Mouse (Mus musculus) liver, embryonic 15.5 days (tissue): ENCODE data around the gene Heg1. TPM values are rescaled to one million over a fixed set of nuclear protein-coding genes. Genes with fewer than 3 reads are reported as not detected.

Experiments
- ATAC-seq: fragments of 200-750 bp; cut with Nextera tagmentation; 2 replicates; pipeline ENCODE4 v1.8.0; 2017; ENCODE audit warnings: moderate number of reproducible peaks, mild to moderate bottlenecking, moderate library complexity; ENCODE audit not compliant: insufficient read depth
- H3K27ac ChIP-seq: fragments of 300-500 bp; sonication (generic); replicated peaks from 2 replicates; pipeline ENCODE4 v1.5.1; 2015; ENCODE audit warnings: mild to moderate bottlenecking, inconsistent platforms
- H3K27me3 ChIP-seq: fragments of 300-500 bp; sonication (generic); 2 replicates; pipeline ENCODE4 v1.6.1; 2015; ENCODE audit warnings: mild to moderate bottlenecking, inconsistent platforms
- H3K36me3 ChIP-seq: fragments of 300-500 bp; sonication (generic); replicated peaks from 2 replicates; pipeline ENCODE4 v1.6.1; 2015; ENCODE audit warnings: moderate library complexity, mild to moderate bottlenecking, inconsistent platforms
- H3K4me1 ChIP-seq: fragments of 300-500 bp; sonication (generic); replicated peaks from 2 replicates; pipeline ENCODE4 v1.6.1; 2015; ENCODE audit warnings: inconsistent platforms
- H3K4me2 ChIP-seq: fragments of 300-500 bp; sonication (generic); 2 replicates; pipeline ENCODE4 v1.6.1; 2015; ENCODE audit warnings: moderate library complexity, mild to moderate bottlenecking, inconsistent platforms
- H3K4me3 ChIP-seq: fragments of 300-500 bp; sonication (generic); replicated peaks from 2 replicates; pipeline ENCODE4 v1.5.1; 2015; ENCODE audit warnings: mild to moderate bottlenecking, inconsistent platforms
- H3K9ac ChIP-seq: fragments of 300-500 bp; sonication (generic); 2 replicates; pipeline ENCODE4 v1.6.1; 2015; ENCODE audit warnings: moderate library complexity, mild to moderate bottlenecking, inconsistent platforms
- H3K9me3 ChIP-seq: fragments of 300-500 bp; sonication (generic); replicated peaks from 2 replicates; pipeline ENCODE4 v1.6.1; 2016; ENCODE audit warnings: inconsistent platforms
- WGBS: fragments of 180-500 bp; shearing (Covaris S2); methylation state at CpG from one replicate; pipeline ENCODE4 v1.1.7; 2015; ENCODE audit warnings: mixed read lengths; ENCODE audit not compliant: insufficient replicate concordance; 5-methylcytosine and 5-hydroxymethylcytosine counted together
- polyA plus RNA-seq: library from polyadenylated mRNA; unstranded; fragments of >200 nt; fragmentation: Nextera tagmentation; extraction: Ambion mirVana; gene quantifications from 2 replicates; pipeline ENCODE4 v1.2.1, GENCODE M21; 2015

Heg1 gene
- polyA plus RNA-seq, 1 experiment from 2014 or later, result 4.9 TPM

- no peaks in the 10 kb centered on the region for H3K27me3 ChIP-seq
- no peaks in the 10 kb centered on the region for H3K9me3 ChIP-seq
- H3K4me3 ChIP-seq, result no peak overlapping the region
- no peak overlapping the region for H3K9ac ChIP-seq
- H3K27ac ChIP-seq, result no peak overlapping the region
- no peak for ATAC-seq
- no peaks in the 10 kb centered on the region for H3K36me3 ChIP-seq
- no peak overlapping the region for H3K4me2 ChIP-seq
- WGBS, result 67% methylated on average over 4 of the region's 4 CpGs
- no peaks in the 10 kb centered on the region for H3K4me1 ChIP-seq
Measured at GRCm38 (mm10) chr16:33666985-33667538, 17.1 kb upstream of the Heg1 start.

DNA sequence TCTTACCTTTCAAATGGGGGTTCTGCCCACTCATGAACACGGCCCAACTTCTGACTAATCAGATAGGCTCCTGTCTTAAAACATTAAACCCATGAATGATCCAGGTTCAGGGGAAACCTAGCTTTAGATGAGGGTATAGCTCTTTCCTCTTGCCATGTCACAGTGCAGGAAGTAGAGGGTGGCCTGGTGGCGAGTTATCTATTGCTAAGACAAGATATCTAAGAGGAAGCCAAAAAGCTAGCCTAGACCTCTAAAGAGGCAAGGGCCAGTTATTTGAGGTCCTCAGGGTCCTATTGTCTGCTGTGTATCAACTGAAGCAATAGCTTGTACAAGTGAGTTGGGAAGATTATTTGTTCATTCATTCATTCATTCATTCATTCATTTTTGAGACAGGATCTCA is 15.7 kb upstream of the Heg1 start:
- Histone ChIP-seq H3K9ac (no peak overlapping the region), H3K4me1 (no peaks in the 10 kb centered on the region), H3K9me3 (no peaks in the 10 kb centered on the region), H3K27ac (no peak overlapping the region), H3K27me3 (no peaks in the 10 kb centered on the region), H3K4me3 (no peak overlapping the region), H3K36me3 (no peaks in the 10 kb centered on the region), H3K4me2 (no peak overlapping the region)
- no peak for ATAC-seq
- WGBS, result 36% methylated on average over 2 of the region's 2 CpGs

DNA sequence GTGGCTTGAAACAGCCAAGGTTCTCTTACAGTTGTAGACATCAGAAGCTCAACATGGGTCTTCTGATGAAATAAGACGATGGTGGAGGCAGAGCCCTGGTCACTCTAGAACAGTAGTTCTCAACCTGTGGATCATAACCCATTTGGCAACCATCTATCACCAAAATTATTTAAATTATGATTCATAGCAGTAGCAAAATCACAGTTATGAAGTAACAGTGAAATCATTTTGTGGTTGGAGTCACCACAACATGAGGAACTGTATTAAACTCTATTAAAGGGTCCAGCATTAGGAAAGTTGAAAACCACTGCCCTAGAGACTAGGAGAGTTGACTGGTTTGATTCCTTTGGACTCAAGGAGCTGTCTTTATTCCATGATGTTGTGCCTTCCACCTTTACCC is 15.1 kb upstream of the Heg1 start:
- Histone ChIP-seq H3K36me3 (no peaks in the 10 kb centered on the region), H3K27ac (no peak overlapping the region), H3K9me3 (no peaks in the 10 kb centered on the region), H3K27me3 (no peaks in the 10 kb centered on the region), H3K4me2 (no peak overlapping the region), H3K4me3 (no peak overlapping the region), H3K9ac (no peak overlapping the region), H3K4me1 (no peaks in the 10 kb centered on the region)
- 66% methylated on average over 1 of the region's 1 CpGs for WGBS
- no peak for ATAC-seq

GRCm38 (mm10) chr16:33670340-33670739 is 13.8 kb upstream of the Heg1 start:
- ATAC-seq, result no peak
- H3K9me3 ChIP-seq, result no peaks in the 10 kb centered on the region
- 69% methylated on average over 3 of the region's 3 CpGs for WGBS
- H3K4me3 ChIP-seq, result no peak overlapping the region
- no peaks in the 10 kb centered on the region for H3K36me3 ChIP-seq
- H3K4me2 ChIP-seq, result no peak overlapping the region
- H3K27ac ChIP-seq, result no peak overlapping the region
- no peaks in the 10 kb centered on the region for H3K27me3 ChIP-seq
- no peak overlapping the region for H3K9ac ChIP-seq
- no peaks in the 10 kb centered on the region for H3K4me1 ChIP-seq

DNA sequence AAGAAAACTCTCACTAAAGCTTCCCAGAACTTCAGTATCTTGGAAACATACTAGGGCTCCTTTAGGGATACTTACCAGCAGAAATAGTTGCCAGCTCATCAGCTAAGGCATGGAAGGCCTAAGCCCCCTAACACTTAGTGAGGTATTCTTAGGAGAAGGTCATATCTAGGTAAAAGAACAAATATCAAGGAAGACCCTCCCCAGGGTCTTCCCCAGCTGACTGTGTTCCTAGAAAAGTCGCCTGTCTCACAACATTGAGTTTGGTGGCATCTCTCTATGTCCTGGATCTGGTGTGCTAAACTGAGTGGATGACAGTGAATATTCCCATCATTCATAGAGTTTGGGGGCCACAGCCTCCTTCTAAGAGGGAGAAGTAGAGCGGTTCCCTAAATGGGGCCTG is 13.2 kb upstream of the Heg1 start:
- H3K4me2 ChIP-seq, result no peak overlapping the region
- ATAC-seq, result no peak
- H3K9ac ChIP-seq, result no peak overlapping the region
- 64% methylated on average over 2 of the region's 2 CpGs for WGBS
- H3K36me3 ChIP-seq, result no peaks in the 10 kb centered on the region
- no peak overlapping the region for H3K27ac ChIP-seq
- H3K4me1 ChIP-seq, result no peaks in the 10 kb centered on the region
- H3K4me3 ChIP-seq, result no peak overlapping the region
- H3K9me3 ChIP-seq, result no peaks in the 10 kb centered on the region
- H3K27me3 ChIP-seq, result no peaks in the 10 kb centered on the region

GRCm38 (mm10) chr16:33672188-33672587 is 12.0 kb upstream of the Heg1 start:
- H3K9me3 ChIP-seq, result no peaks in the 10 kb centered on the region
- H3K27me3 ChIP-seq, result no peaks in the 10 kb centered on the region
- H3K4me2 ChIP-seq, result no peak overlapping the region
- H3K9ac ChIP-seq, result no peak overlapping the region
- H3K27ac ChIP-seq, result no peak overlapping the region
- no peak for ATAC-seq
- no peaks in the 10 kb centered on the region for H3K4me1 ChIP-seq
- 70% methylated on average over 2 of the region's 4 CpGs for WGBS
- no peak overlapping the region for H3K4me3 ChIP-seq
- no peaks in the 10 kb centered on the region for H3K36me3 ChIP-seq

GRCm38 (mm10) chr16:33672643-33673042 is 11.5 kb upstream of the Heg1 start:
- no peak overlapping the region for H3K27ac ChIP-seq
- 62% methylated on average over 4 of the region's 4 CpGs for WGBS
- no peak overlapping the region for H3K9ac ChIP-seq
- no peaks in the 10 kb centered on the region for H3K9me3 ChIP-seq
- no peak overlapping the region for H3K4me2 ChIP-seq
- H3K4me3 ChIP-seq, result no peak overlapping the region
- H3K36me3 ChIP-seq, result no peaks in the 10 kb centered on the region
- no peaks in the 10 kb centered on the region for H3K27me3 ChIP-seq
- H3K4me1 ChIP-seq, result no peaks in the 10 kb centered on the region
- no peak for ATAC-seq

GRCm38 (mm10) chr16:33673530-33674109 is 10.6 kb upstream of the Heg1 start:
- H3K27ac ChIP-seq, result no peak overlapping the region
- WGBS, result 65% methylated on average over 14 of the region's 14 CpGs
- no peak overlapping the region for H3K4me2 ChIP-seq
- no peak overlapping the region for H3K4me3 ChIP-seq
- no peaks in the 10 kb centered on the region for H3K4me1 ChIP-seq
- H3K27me3 ChIP-seq, result no peaks in the 10 kb centered on the region; the same call in 1 of the 2 replicates
- no peak for ATAC-seq
- H3K36me3 ChIP-seq, result no peaks in the 10 kb centered on the region
- no peaks in the 10 kb centered on the region for H3K9me3 ChIP-seq
- no peak overlapping the region for H3K9ac ChIP-seq

DNA sequence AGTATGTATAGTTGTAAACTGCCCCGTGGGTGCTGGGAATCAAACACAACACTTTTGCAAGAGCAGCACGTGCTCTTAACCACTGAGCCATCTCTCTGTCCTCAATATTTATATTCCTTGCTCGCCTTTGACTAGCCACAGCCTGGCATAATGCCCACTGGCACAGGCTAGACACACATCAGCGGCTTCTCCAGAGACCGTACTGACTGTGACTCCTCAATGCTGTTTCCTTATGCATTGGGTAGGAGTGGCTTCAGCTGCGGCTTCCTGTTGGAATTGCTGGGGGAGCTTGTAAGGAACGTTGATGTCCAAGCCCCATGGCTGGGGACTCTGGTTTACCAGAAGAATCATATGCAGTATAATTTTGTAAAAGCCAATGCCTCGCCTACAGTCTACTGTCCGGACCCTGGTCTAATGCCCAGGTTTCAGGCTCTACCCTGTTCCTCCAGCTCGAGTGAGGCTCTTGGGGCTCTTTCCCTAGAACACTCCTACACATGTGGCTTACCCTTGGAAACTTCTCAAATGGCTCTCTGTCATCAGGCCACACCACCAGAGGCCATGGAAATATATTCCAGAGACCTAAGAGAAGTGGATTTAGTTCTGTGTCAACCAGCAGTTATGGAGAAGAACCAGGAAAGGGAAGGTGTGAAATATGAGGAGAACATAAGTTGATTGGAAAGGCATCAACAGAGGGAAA is 8.9 kb upstream of the Heg1 start:
- 67% methylated on average over 10 of the region's 10 CpGs for WGBS
- Histone ChIP-seq H3K36me3 (no peaks in the 10 kb centered on the region), H3K9ac (no peak overlapping the region), H3K4me1 (no peaks in the 10 kb centered on the region), H3K27ac (no peak overlapping the region), H3K9me3 (no peaks in the 10 kb centered on the region), H3K4me2 (no peak overlapping the region), H3K27me3 (no peaks in the 10 kb centered on the region; the same call in 1 of the 2 replicates), H3K4me3 (no peak overlapping the region)
- ATAC-seq, result no peak

GRCm38 (mm10) chr16:33675848-33676184 is 8.4 kb upstream of the Heg1 start:
- Histone ChIP-seq H3K9ac (no peak overlapping the region), H3K9me3 (no peaks in the 10 kb centered on the region), H3K4me1 (no peaks in the 10 kb centered on the region), H3K27ac (no peak overlapping the region), H3K4me2 (no peak overlapping the region), H3K36me3 (no peaks in the 10 kb centered on the region), H3K4me3 (no peak overlapping the region), H3K27me3 (no peaks in the 10 kb centered on the region; the same call in 1 of the 2 replicates)
- WGBS, result 55% methylated on average over 3 of the region's 3 CpGs
- ATAC-seq, result no peak

- H3K27ac ChIP-seq, result no peak overlapping the region
- ATAC-seq, result no peak
Measured at GRCm38 (mm10) chr16:33676347-33677312, 7.5 kb upstream of the Heg1 start.

More at GRCm38 (mm10) chr16:33676347-33677312, 7.5 kb upstream of the Heg1 start:
- Histone ChIP-seq H3K4me3 (no peak overlapping the region), H3K4me2 (no peak overlapping the region), H3K36me3 (no peaks in the 10 kb centered on the region), H3K9me3 (no peaks in the 10 kb centered on the region), H3K4me1 (no peaks in the 10 kb centered on the region), H3K9ac (no peak overlapping the region), H3K27me3 (no peaks in the 10 kb centered on the region; the same call in 1 of the 2 replicates)
- WGBS, result 63% methylated on average over 7 of the region's 7 CpGs
